Mouse (Mus musculus) ES-E14 (cell line): ENCODE measurements around the gene Scand1.

Experiments
- CHD2 ChIP-seq: IDR thresholded peaks from 2 replicates; pipeline ENCODE4 v1.6.1; 2014; ENCODE audit warnings: mild to moderate bottlenecking, low read depth, low read length, inconsistent platforms
- MAFK ChIP-seq: IDR thresholded peaks from 2 replicates; pipeline ENCODE4 v1.6.1; 2014; ENCODE audit warnings: mild to moderate bottlenecking, low read depth, low read length, inconsistent platforms; ENCODE audit not compliant: insufficient read depth
- ZC3H11A ChIP-seq: IDR thresholded peaks from 2 replicates; pipeline ENCODE4 v1.6.1; 2012; ENCODE audit warnings: low read depth, mild to moderate bottlenecking, inconsistent platforms, low read length, borderline replicate concordance
- ZNF384 ChIP-seq: IDR thresholded peaks from 2 replicates; pipeline ENCODE4 v1.6.1; 2012; ENCODE audit warnings: low read depth, low read length, inconsistent platforms

- TF ChIP-seq MAFK = no peak
- TF ChIP-seq ZC3H11A = no peak
- no peak for TF ChIP-seq ZNF384
- no peak for TF ChIP-seq CHD2
Observed at GRCm38 (mm10) chr2:156267636-156268035, 44.9 kb downstream of the Scand1 start.
